Mouse (Mus musculus) stomach, postnatal 0 days (tissue): ENCODE measurements at regions not wholly inside any gene's neighbourhood (a gene's known extent, or its start where the extent isn't known, plus 50 kb on each side); places are given as distances from the start of the nearest gene placed in this dataset.

ENCODE experiments used
- ATAC-seq: fragments of 200-750 bp; cut with Nextera tagmentation; 2 replicates; pipeline ENCODE4 v1.8.0; 2017; ENCODE audit not compliant: low FRiP score, low TSS enrichment
- DNase-seq: peaks from one replicate; pipeline ENCODE4 v3.0.0-alpha.2; 2016; ENCODE audit warnings: low spot score
- H3K27ac ChIP-seq: fragments of 300-500 bp; sonication (generic); replicated peaks from 2 replicates; pipeline ENCODE4 v1.5.1; 2014; ENCODE audit warnings: mild to moderate bottlenecking, control low read depth
- H3K27me3 ChIP-seq: fragments of 300-500 bp; sonication (generic); 2 replicates; pipeline ENCODE4 v1.6.1; 2014; ENCODE audit warnings: low read length; ENCODE audit not compliant: control insufficient read depth, insufficient read depth
- H3K36me3 ChIP-seq: fragments of 300-500 bp; sonication (generic); 2 replicates; pipeline ENCODE4 v1.6.1; 2014; ENCODE audit warnings: low read length, mixed read lengths; ENCODE audit not compliant: control insufficient read depth, insufficient read depth
- H3K4me1 ChIP-seq: fragments of 300-500 bp; sonication (generic); replicated peaks from 2 replicates; pipeline ENCODE4 v1.6.1; 2014; ENCODE audit warnings: antibody characterized with exemption; ENCODE audit not compliant: control insufficient read depth, insufficient read depth
- H3K4me2 ChIP-seq: fragments of 300-500 bp; sonication (generic); replicated peaks from 2 replicates; pipeline ENCODE4 v1.6.1; 2014; ENCODE audit warnings: low read depth, mild to moderate bottlenecking, control low read depth, moderate library complexity
- H3K4me3 ChIP-seq: fragments of 300-500 bp; sonication (generic); 2 replicates; pipeline ENCODE4 v1.5.1; 2014; ENCODE audit warnings: low read depth, low read length, control low read depth
- H3K9ac ChIP-seq: fragments of 300-500 bp; sonication (generic); 2 replicates; pipeline ENCODE4 v1.6.1; 2014; ENCODE audit warnings: mild to moderate bottlenecking, low read length, control low read depth, mixed read lengths
- H3K9me3 ChIP-seq: fragments of 300-500 bp; sonication (generic); 2 replicates; pipeline ENCODE4 v1.6.1; 2016; ENCODE audit warnings: low read length; ENCODE audit not compliant: control insufficient read depth
- CTCF ChIP-seq: IDR thresholded peaks from 2 replicates; pipeline ENCODE4 v1.5.1; 2016; ENCODE audit warnings: antibody characterized with exemption, low read depth, mild to moderate bottlenecking, moderate library complexity
- EP300 ChIP-seq: optimal IDR thresholded peaks from 2 replicates; pipeline ENCODE3; 2016; ENCODE audit warnings: antibody characterized with exemption
- WGBS: fragments of 180-500 bp; shearing (Covaris S2); extraction: QIAGEN DNeasy Blood & Tissue Kit; methylation state at CpG from one replicate; pipeline ENCODE4 v1.1.7; 2014; 5-methylcytosine and 5-hydroxymethylcytosine counted together

DNA sequence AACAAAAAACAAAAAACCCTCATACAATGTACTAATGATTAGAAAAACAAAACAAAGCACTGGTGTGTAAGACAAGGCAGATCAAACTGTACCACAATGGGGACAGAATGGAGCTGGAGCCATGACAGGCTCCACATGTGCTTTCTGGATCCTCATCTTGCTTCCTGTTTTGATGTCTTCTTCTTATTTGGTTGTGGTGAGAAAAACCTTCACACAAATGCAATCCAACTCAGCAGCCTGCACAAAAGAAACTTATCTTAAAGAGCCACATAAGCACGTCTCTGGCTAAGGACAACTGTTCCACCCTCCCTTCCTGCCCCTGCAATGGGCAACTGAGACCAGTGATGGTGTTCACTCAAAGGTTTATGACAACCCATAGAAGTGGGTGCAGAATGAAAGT lies 271.9 kb upstream of the Fn1 start:
- H3K4me1 ChIP-seq: no peaks in the 10 kb centered on the region
- TF ChIP-seq CTCF (no peak), EP300 (no peak)
- DNase-seq: no peak
- H3K36me3 ChIP-seq: no peaks in the 10 kb centered on the region
- 67% methylated on average over 1 of the region's 1 CpGs for WGBS
- no peaks in the 10 kb centered on the region for H3K27me3 ChIP-seq
- no peak overlapping the region for H3K27ac ChIP-seq
- no peak overlapping the region for H3K9ac ChIP-seq
- ATAC-seq: no peak
- no peaks in the 10 kb centered on the region for H3K9me3 ChIP-seq
- H3K4me3 ChIP-seq: no peak overlapping the region
- no peak overlapping the region for H3K4me2 ChIP-seq

DNA sequence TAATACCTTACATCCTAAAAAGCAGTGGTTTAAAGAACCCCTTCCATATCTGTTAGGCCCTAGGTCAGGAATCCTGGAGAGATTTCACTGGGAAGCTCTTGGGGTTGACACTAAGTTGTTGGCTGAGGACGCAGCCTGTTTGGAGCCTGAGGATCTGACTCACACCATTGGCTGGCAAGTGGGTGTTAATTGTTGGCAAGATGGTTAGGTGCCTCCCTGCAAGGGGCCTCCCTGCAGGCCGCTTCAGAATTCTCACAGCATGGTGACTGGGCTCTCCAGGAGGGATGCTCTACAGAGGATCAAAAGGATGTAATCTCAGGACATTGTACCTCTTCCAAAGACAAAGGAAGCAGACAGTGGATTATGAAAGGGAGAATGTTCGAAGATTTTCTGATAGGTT lies 270.7 kb upstream of the Fn1 start:
- Histone ChIP-seq H3K4me3 (no peak overlapping the region), H3K9me3 (no peaks in the 10 kb centered on the region), H3K36me3 (no peaks in the 10 kb centered on the region), H3K27ac (no peak overlapping the region), H3K27me3 (no peaks in the 10 kb centered on the region), H3K4me1 (no peaks in the 10 kb centered on the region), H3K9ac (no peak overlapping the region), H3K4me2 (no peak overlapping the region)
- WGBS: 63% methylated on average over 3 of the region's 3 CpGs
- TF ChIP-seq CTCF (no peak), EP300 (no peak)
- DNase-seq (no peak), ATAC-seq (no peak)

DNA sequence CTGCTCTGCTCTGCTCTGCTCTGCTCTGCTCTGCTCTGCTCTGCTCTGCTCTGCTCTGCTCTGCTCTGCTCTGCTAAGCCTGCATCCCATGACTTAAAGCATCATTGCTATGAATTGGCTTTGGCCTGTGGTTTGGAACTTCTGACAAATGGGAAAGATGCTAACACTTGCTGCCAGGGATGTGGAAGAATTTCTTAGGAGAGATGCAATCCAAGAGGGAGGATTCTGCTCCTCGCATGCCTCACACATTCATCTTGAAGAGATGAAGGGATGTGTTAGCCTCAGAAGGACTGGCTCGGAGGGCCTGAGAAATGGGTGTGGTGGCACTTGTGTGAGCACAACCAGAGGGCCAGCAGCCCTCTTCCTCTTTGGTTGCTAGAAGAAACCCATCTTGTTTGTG lies 268.5 kb upstream of the Fn1 start:
- Histone ChIP-seq H3K27me3 (no peaks in the 10 kb centered on the region), H3K36me3 (no peaks in the 10 kb centered on the region), H3K9ac (no peak overlapping the region), H3K4me2 (no peak overlapping the region), H3K4me3 (no peak overlapping the region), H3K27ac (no peak overlapping the region), H3K4me1 (no peaks in the 10 kb centered on the region), H3K9me3 (no peaks in the 10 kb centered on the region)
- WGBS: 59% methylated on average over 2 of the region's 2 CpGs
- DNase-seq: no peak
- TF ChIP-seq CTCF: no peak
- TF ChIP-seq EP300: no peak
- ATAC-seq: no peak

DNA sequence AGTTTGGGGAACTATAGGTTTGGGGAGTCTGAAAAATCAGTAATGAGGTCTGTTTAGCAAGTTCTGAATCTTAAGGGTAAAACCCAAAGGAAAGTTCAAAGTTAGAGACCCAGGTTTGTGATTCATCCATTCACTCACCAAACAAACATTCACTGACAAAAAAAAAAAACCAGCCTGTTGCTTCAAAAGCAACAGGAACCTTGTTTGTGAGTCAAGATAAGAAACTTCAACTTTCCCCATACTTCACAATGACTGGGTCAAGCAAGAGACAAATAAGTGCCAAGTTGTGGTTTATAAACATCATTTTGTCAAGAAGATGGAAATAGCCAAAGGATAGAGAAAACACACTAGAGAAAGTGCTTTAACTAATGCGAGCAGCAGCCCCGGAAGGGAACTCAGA lies 266.9 kb upstream of the Fn1 start:
- Histone ChIP-seq H3K4me3 (no peak overlapping the region), H3K27me3 (no peaks in the 10 kb centered on the region), H3K4me2 (no peak overlapping the region), H3K9me3 (no peaks in the 10 kb centered on the region), H3K4me1 (no peaks in the 10 kb centered on the region), H3K9ac (no peak overlapping the region), H3K27ac (no peak overlapping the region), H3K36me3 (no peaks in the 10 kb centered on the region)
- ATAC-seq (no peak), DNase-seq (no peak)
- 78% methylated on average over 2 of the region's 2 CpGs for WGBS
- no peak for TF ChIP-seq EP300
- no peak for TF ChIP-seq CTCF

DNA sequence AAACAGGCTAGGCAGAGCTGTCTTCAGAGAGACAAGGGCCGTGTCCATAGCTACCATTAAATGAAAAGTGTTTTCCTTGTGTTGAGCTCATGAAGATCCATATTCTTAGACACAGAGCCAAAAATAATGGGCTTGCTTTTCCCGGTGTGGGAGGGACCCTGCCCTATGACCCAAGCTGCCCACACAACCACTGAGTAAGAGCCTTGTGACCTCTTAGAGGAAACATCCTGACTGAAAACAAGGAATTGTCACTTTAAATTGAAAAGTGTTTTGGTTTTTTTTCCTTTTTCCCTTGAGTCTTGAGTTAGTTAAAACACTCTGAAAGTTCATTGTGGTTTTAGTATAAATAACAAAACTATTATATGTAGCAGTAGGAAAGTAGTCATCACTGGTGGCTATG lies 264.0 kb upstream of the Fn1 start:
- H3K9me3 ChIP-seq: no peaks in the 10 kb centered on the region
- TF ChIP-seq CTCF: no peak
- no peak for TF ChIP-seq EP300
- DNase-seq: no peak
- H3K36me3 ChIP-seq: no peaks in the 10 kb centered on the region
- ATAC-seq: no peak
- H3K9ac ChIP-seq: no peak overlapping the region
- H3K4me3 ChIP-seq: no peak overlapping the region
- no peak overlapping the region for H3K27ac ChIP-seq
- 44% methylated on average over 2 of the region's 2 CpGs for WGBS
- H3K4me2 ChIP-seq: no peak overlapping the region
- no peaks in the 10 kb centered on the region for H3K4me1 ChIP-seq
- H3K27me3 ChIP-seq: no peaks in the 10 kb centered on the region

DNA sequence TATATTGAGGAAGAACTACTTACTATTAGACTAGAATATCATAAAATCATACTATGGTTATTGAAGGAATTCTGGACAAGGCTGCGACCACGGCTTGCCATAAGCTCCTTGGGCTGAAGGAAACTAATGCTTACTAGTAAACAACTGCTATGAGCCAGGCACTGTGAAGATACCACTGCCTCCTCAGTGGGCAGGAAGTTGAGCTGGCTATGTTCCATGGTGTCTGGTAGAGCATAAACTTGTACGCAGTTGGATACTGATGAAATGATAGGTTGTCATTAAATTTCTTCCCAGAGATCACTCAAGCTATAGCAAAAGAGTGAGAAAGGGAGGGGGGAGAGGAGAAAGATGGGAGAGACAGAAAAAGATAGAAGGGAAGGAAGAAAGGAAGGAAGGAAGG lies 261.4 kb upstream of the Fn1 start:
- TF ChIP-seq CTCF (no peak), EP300 (no peak)

More for the DNA sequence above, 261.4 kb upstream of the Fn1 start:
- no peaks in the 10 kb centered on the region for H3K27me3 ChIP-seq
- no peak overlapping the region for H3K27ac ChIP-seq
- no peaks in the 10 kb centered on the region for H3K36me3 ChIP-seq
- no peak overlapping the region for H3K9ac ChIP-seq
- ATAC-seq: no peak
- H3K4me1 ChIP-seq: no peaks in the 10 kb centered on the region; the same call in 1 of the 2 replicates
- WGBS: 73% methylated on average over 3 of the region's 3 CpGs
- no peaks in the 10 kb centered on the region for H3K9me3 ChIP-seq
- no peak overlapping the region for H3K4me2 ChIP-seq
- no peak overlapping the region for H3K4me3 ChIP-seq
- no peak for DNase-seq
